Mouse (Mus musculus) thymus, adult 2 months (tissue): ENCODE measurements at regions not wholly inside any gene's neighbourhood (a gene's known extent, or its start where the extent isn't known, plus 50 kb on each side); places are given as distances from the start of the nearest gene placed in this dataset.

Source experiments
- DNase-seq: peaks from one replicate; pipeline ENCODE4 v3.0.0; 2021
- H3K27ac ChIP-seq: fragments of 200-500 bp; 2 replicates; pipeline ENCODE4 v1.5.1; 2012; ENCODE audit warnings: low read length, control low read depth; ENCODE audit not compliant: control insufficient read depth, insufficient read depth
- H3K27me3 ChIP-seq: fragments of 200-500 bp; 2 replicates; pipeline ENCODE4 v1.6.1; 2012; ENCODE audit warnings: mild to moderate bottlenecking, low read length, moderate library complexity, mixed read lengths; ENCODE audit not compliant: control insufficient read depth, insufficient read depth
- H3K36me3 ChIP-seq: fragments of 200-500 bp; 2 replicates; pipeline ENCODE4 v1.6.1; 2012; ENCODE audit warnings: mild to moderate bottlenecking, low read length, moderate library complexity; ENCODE audit not compliant: control insufficient read depth, insufficient read depth
- H3K4me1 ChIP-seq: fragments of 200-500 bp; replicated peaks from 2 replicates; pipeline ENCODE4 v1.6.1; 2012; ENCODE audit warnings: low read length; ENCODE audit not compliant: control insufficient read depth, insufficient read depth
- H3K4me3 ChIP-seq: fragments of 200-500 bp; 2 replicates; pipeline ENCODE4 v1.5.1; 2012; ENCODE audit warnings: mild to moderate bottlenecking, low read length, control low read depth, moderate library complexity; ENCODE audit not compliant: control insufficient read depth, insufficient read depth
- CTCF ChIP-seq: fragments of 200-500 bp; IDR thresholded peaks from 2 replicates; pipeline ENCODE4 v1.5.1; 2012; ENCODE audit warnings: mild to moderate bottlenecking, control low read depth, low read length, moderate library complexity, borderline replicate concordance; ENCODE audit not compliant: control insufficient read depth, poor library complexity, insufficient read depth; ENCODE audit errors: extremely low read depth
- POLR2A ChIP-seq: fragments of 200-500 bp; IDR thresholded peaks from 2 replicates; pipeline ENCODE4 v1.6.1; 2012; ENCODE audit warnings: mild to moderate bottlenecking, low read length, control low read depth, moderate library complexity; ENCODE audit not compliant: control insufficient read depth, poor library complexity, insufficient read depth; ENCODE audit errors: extremely low read depth
- WGBS: fragments of 180-500 bp; shearing (Covaris S2); methylation state at CpG from one replicate; pipeline ENCODE4 v1.1.7; 2018; 5-methylcytosine and 5-hydroxymethylcytosine counted together

- no peak overlapping the region for H3K4me3 ChIP-seq
- WGBS: 77% methylated on average over 3 of the region's 3 CpGs
These were observed 525.6 kb upstream of the 4930452B06Rik start for GRCm38 (mm10) chr14:9191664-9192063.

GRCm38 (mm10) chr14:9161336-9161735, 495.3 kb upstream of the 4930452B06Rik start:
- no peak overlapping the region for H3K4me3 ChIP-seq
- no peaks in the 10 kb centered on the region for H3K4me1 ChIP-seq
- no peak overlapping the region for H3K27ac ChIP-seq
- no peak for DNase-seq
- TF ChIP-seq POLR2A (no peak), CTCF (no peak)
- no peaks in the 10 kb centered on the region for H3K27me3 ChIP-seq
- H3K36me3 ChIP-seq: no peaks in the 10 kb centered on the region
- 93% methylated on average over 2 of the region's 2 CpGs for WGBS

More at GRCm38 (mm10) chr14:9191664-9192063, 525.6 kb upstream of the 4930452B06Rik start:
- DNase-seq: no peak
- TF ChIP-seq POLR2A: no peak
- TF ChIP-seq CTCF: no peak
- Histone ChIP-seq H3K4me1 (no peaks in the 10 kb centered on the region), H3K36me3 (no peaks in the 10 kb centered on the region), H3K27ac (no peak overlapping the region), H3K27me3 (no peaks in the 10 kb centered on the region)

GRCm38 (mm10) chr14:9157941-9158340, 491.9 kb upstream of the 4930452B06Rik start:
- Histone ChIP-seq H3K36me3 (no peaks in the 10 kb centered on the region), H3K4me1 (no peaks in the 10 kb centered on the region), H3K27me3 (no peaks in the 10 kb centered on the region), H3K4me3 (no peak overlapping the region), H3K27ac (no peak overlapping the region)
- no peak for TF ChIP-seq CTCF
- TF ChIP-seq POLR2A: no peak
- no peak for DNase-seq
- WGBS: 91% methylated on average over 3 of the region's 3 CpGs

GRCm38 (mm10) chr14:9150841-9151240, 484.8 kb upstream of the 4930452B06Rik start:
- Histone ChIP-seq H3K27me3 (no peaks in the 10 kb centered on the region), H3K27ac (no peak overlapping the region), H3K4me1 (no peaks in the 10 kb centered on the region), H3K4me3 (no peak overlapping the region), H3K36me3 (no peaks in the 10 kb centered on the region)
- TF ChIP-seq POLR2A (no peak), CTCF (no peak)
- 85% methylated on average over 1 of the region's 1 CpGs for WGBS
- no peak for DNase-seq

- DNase-seq: no peak
- WGBS: 91% methylated on average over 4 of the region's 4 CpGs
- Histone ChIP-seq H3K27ac (no peak overlapping the region), H3K4me3 (no peak overlapping the region), H3K4me1 (no peaks in the 10 kb centered on the region), H3K36me3 (no peaks in the 10 kb centered on the region), H3K27me3 (no peaks in the 10 kb centered on the region)
- TF ChIP-seq POLR2A: no peak
- no peak for TF ChIP-seq CTCF
These were observed 480.7 kb upstream of the 4930452B06Rik start for GRCm38 (mm10) chr14:9146595-9147219.

- Histone ChIP-seq H3K4me3 (no peak overlapping the region), H3K36me3 (no peaks in the 10 kb centered on the region), H3K27me3 (no peaks in the 10 kb centered on the region), H3K4me1 (no peaks in the 10 kb centered on the region), H3K27ac (no peak overlapping the region)
- no peak for DNase-seq
- WGBS: 80% methylated on average over 1 of the region's 1 CpGs
- no peak for TF ChIP-seq CTCF
- TF ChIP-seq POLR2A: no peak
These were observed 439.7 kb upstream of the 4930452B06Rik start for GRCm38 (mm10) chr14:9105708-9106107.

- TF ChIP-seq POLR2A (no peak), CTCF (no peak)
- WGBS: 62% methylated on average over 5 of the region's 5 CpGs
- Histone ChIP-seq H3K27ac (no peak overlapping the region), H3K27me3 (no peaks in the 10 kb centered on the region), H3K4me1 (no peaks in the 10 kb centered on the region), H3K36me3 (no peaks in the 10 kb centered on the region), H3K4me3 (no peak overlapping the region)
- no peak for DNase-seq
These were observed 423.7 kb upstream of the 4930452B06Rik start for GRCm38 (mm10) chr14:9089625-9090326.
